Mouse (Mus musculus): Measurements from ENCODE around the gene Gm10392. TPM values are rescaled to one million over a fixed set of nuclear protein-coding genes. Genes with fewer than 3 reads are reported as not detected.
A peak's percentile ranks its signal among the peaks of the same experiment; 100 is the strongest.

Gm10392 gene
- polyA plus RNA-seq, 1 experiment = not detected

DNA sequence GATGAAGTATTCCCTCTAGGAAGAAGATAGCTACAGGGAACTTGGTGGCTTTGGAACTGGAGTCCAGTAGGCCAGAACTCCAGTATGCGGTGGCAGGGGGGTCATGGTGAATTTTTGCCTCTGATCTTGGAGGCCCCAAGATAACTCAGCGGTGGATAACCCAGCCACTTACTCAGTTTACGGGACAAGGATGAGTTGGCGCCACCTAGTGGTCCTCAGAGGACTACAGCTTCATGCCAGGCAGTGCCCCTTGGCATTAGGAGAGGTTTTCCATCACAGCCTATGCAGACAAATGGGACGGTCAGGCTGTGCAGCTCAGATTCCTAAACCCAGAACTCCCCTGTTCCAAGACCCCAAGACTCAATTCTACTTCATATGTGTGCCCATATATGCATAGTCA lies 17.6 kb downstream of the Gm10392 start:
- Histone ChIP-seq H3K79me3 (ENCODE audit: low read depth) (peaks cover 33% of the 10 kb centered on the region), H3K27me3 (ENCODE audit: control insufficient read depth, insufficient read depth, insufficient read length) (no peaks in the 10 kb centered on the region), H3K36me3 (ENCODE audit: control insufficient read depth, insufficient read depth) (peaks cover 75% of the 10 kb centered on the region), H3K79me2 (ENCODE audit: control insufficient read depth, insufficient read depth) (peaks cover 54% of the 10 kb centered on the region), H3K4me3 (ENCODE audit: insufficient read depth, poor library complexity, severe bottlenecking) (no peak overlapping the region), H3ac (ENCODE audit: control insufficient read depth, insufficient read length, low read depth) (no peak overlapping the region)
- peak; percentile 91 for TF ChIP-seq CTCF (IDR thresholded peaks at IDR 0.05; ENCODE audit: control insufficient read depth, insufficient read depth, insufficient read length)
- no peak for TF ChIP-seq CEBPB (IDR thresholded peaks at IDR 0.05; ENCODE audit: low read depth)

DNA sequence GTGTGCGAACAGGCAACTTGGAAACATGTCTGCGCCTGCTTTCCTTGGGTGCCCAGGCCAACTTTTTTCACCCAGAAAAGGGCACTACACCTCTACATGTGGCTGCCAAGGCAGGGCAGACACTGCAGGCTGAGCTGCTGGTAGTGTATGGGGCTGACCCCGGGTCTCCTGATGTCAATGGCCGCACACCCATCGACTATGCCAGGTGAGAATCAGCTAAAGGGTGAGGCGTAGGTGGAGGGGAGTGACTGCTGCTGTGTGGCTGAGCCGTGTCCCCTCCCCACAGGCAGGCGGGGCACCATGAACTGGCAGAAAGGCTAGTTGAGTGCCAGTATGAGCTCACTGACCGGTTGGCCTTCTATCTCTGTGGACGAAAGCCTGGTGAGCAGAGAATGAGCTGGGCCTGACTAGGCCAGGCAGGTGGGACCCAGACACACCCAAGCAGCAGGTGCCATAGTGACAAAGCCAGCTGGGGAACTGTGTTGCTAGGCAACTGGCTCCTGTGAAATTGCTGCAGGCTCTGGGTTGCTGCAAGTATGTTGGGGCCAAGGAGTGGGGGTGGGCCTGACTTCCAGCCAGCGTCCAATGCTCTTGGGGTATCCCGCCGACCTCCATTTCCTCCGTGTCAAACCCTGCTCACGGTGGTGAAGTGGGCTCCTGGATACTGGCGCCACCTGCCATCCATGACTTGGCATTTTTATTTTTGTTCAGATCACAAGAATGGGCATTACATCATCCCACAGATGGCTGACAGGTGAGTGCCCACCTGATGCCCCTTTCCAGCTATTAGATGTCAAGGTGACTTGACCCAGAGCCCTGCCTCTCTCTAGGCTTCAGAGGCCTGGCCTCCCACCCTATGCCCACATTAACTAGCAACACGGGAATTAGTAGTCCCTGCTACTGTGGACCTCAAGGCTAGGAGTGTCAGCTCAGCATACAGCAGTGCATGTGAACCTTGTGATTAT lies 18.4 kb downstream of the Gm10392 start:
- H3K4me3 ChIP-seq (ENCODE audit: insufficient read depth, poor library complexity, severe bottlenecking) = no peak overlapping the region
- H3K79me3 ChIP-seq (ENCODE audit: low read depth) = peaks cover 41% of the 10 kb centered on the region
- H3K36me3 ChIP-seq (ENCODE audit: control insufficient read depth, insufficient read depth) = peaks cover 76% of the 10 kb centered on the region
- no peak for TF ChIP-seq CTCF (IDR thresholded peaks at IDR 0.05; ENCODE audit: control insufficient read depth, insufficient read depth, insufficient read length)
- TF ChIP-seq MYOD1 (IDR thresholded peaks at IDR 0.05; ENCODE audit: control insufficient read depth, insufficient read length, low read depth) = no peak
- TF ChIP-seq CEBPB (IDR thresholded peaks at IDR 0.05; ENCODE audit: low read depth) = no peak
- TF ChIP-seq USF1 (IDR thresholded peaks at IDR 0.05; ENCODE audit: low read depth) = no peak
- TF ChIP-seq MAX (IDR thresholded peaks at IDR 0.05) = no peak
- no peak for TF ChIP-seq FOSL1 (IDR thresholded peaks at IDR 0.05; ENCODE audit: insufficient read depth, low read length, poor library complexity, severe bottlenecking)
- no peak for TF ChIP-seq MYOG (IDR thresholded peaks at IDR 0.05; ENCODE audit: control insufficient read depth, extremely low read depth, insufficient read length)
- H3ac ChIP-seq (ENCODE audit: control insufficient read depth, insufficient read length, low read depth) = no peak overlapping the region
- H3K79me2 ChIP-seq (ENCODE audit: control insufficient read depth, insufficient read depth) = peaks cover 62% of the 10 kb centered on the region
- no peaks in the 10 kb centered on the region for H3K27me3 ChIP-seq (ENCODE audit: control insufficient read depth, insufficient read depth, insufficient read length)

DNA sequence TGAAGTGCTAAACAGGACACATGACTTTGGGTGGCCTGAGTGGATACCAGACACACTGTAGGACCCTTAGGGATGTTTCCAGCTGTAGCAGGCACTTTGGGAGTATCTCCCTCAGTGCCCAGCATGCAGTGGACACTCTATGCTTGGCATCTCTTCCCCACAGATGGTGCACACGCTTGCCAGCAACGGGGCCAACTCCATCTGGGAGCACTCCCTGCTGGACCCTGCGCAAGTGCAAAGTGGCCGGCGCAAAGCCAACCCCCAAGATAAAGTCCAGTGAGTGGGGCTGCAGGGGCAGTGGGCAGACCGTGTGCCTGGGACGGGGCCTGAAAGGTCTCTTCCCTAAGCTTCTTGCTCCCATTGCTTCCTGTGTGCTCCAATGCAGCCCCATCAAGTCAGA lies 19.6 kb downstream of the Gm10392 start:
- TF ChIP-seq MYOG (IDR thresholded peaks at IDR 0.05; ENCODE audit: control insufficient read depth, extremely low read depth, insufficient read length) (no peak), CEBPB (IDR thresholded peaks at IDR 0.05; ENCODE audit: low read depth) (no peak), FOSL1 (IDR thresholded peaks at IDR 0.05; ENCODE audit: insufficient read depth, low read length, poor library complexity, severe bottlenecking) (no peak), MYOD1 (IDR thresholded peaks at IDR 0.05; ENCODE audit: control insufficient read depth, insufficient read length, low read depth) (no peak), USF1 (IDR thresholded peaks at IDR 0.05; ENCODE audit: low read depth) (no peak), CTCF (IDR thresholded peaks at IDR 0.05; ENCODE audit: control insufficient read depth, insufficient read depth, insufficient read length) (no peak), MAX (IDR thresholded peaks at IDR 0.05) (no peak)
- Histone ChIP-seq H3K79me3 (ENCODE audit: low read depth) (peaks cover 54% of the 10 kb centered on the region), H3K4me3 (ENCODE audit: insufficient read depth, poor library complexity, severe bottlenecking) (no peak overlapping the region), H3ac (ENCODE audit: control insufficient read depth, insufficient read length, low read depth) (no peak overlapping the region), H3K79me2 (ENCODE audit: control insufficient read depth, insufficient read depth) (peaks cover 75% of the 10 kb centered on the region), H3K27me3 (ENCODE audit: control insufficient read depth, insufficient read depth, insufficient read length) (no peaks in the 10 kb centered on the region), H3K36me3 (ENCODE audit: control insufficient read depth, insufficient read depth) (peaks cover 64% of the 10 kb centered on the region)

DNA sequence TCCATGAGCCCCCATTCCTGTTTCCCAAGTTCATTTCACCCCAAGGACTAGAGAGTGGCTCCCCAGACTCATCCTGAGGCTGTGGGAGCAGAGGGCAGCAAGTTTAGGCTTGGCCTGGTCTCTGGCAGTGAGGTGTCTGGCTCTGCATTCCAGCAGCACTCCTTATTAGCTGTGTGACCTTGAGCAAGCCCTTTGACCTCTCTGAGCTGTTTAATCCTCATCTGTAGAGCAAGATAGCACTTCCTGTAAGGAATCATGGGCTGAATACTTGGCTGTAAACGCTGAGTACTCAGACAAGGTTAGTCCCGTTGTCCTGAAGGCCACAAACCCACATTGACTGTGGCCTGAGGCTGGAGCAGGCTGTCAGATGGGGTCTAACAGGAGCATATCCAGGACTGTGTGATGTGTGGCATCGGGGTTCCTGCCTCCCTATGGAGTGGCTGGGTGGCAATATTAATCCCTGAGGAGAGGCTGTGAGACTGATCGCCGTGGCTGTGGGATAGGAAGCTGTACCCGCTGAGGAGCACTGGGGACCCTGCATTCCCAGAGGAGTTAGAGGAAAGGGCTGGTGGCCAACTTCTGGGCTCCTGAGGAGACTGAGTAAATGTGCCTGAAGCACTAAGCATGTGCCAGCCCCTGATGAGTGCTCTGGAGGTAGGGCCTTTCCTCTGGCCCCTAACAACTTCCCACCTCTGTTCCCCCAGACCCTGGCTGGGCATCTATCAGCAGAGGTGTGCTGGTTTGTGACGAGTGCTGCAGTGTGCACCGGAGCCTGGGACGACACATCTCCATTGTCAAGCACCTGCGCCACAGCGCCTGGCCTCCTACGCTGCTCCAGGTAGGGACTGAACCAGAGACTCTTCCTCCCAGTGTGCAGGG lies 20.5 kb downstream of the Gm10392 start:
- TF ChIP-seq CTCF (IDR thresholded peaks at IDR 0.05; ENCODE audit: control insufficient read depth, insufficient read depth, insufficient read length) (no peak), CEBPB (IDR thresholded peaks at IDR 0.05; ENCODE audit: low read depth) (no peak), MYOG (IDR thresholded peaks at IDR 0.05; ENCODE audit: control insufficient read depth, extremely low read depth, insufficient read length) (no peak), USF1 (IDR thresholded peaks at IDR 0.05; ENCODE audit: low read depth) (no peak), MYOD1 (IDR thresholded peaks at IDR 0.05; ENCODE audit: control insufficient read depth, insufficient read length, low read depth) (no peak), FOSL1 (IDR thresholded peaks at IDR 0.05; ENCODE audit: insufficient read depth, low read length, poor library complexity, severe bottlenecking) (no peak), MAX (IDR thresholded peaks at IDR 0.05) (no peak)
- peaks cover 83% of the 10 kb centered on the region for H3K79me2 ChIP-seq (ENCODE audit: control insufficient read depth, insufficient read depth)
- H3K27me3 ChIP-seq (ENCODE audit: control insufficient read depth, insufficient read depth, insufficient read length) = no peaks in the 10 kb centered on the region
- no peak overlapping the region for H3ac ChIP-seq (ENCODE audit: control insufficient read depth, insufficient read length, low read depth)
- peaks cover 57% of the 10 kb centered on the region for H3K79me3 ChIP-seq (ENCODE audit: low read depth)
- H3K4me3 ChIP-seq (ENCODE audit: insufficient read depth, poor library complexity, severe bottlenecking) = no peak overlapping the region
- H3K36me3 ChIP-seq (ENCODE audit: control insufficient read depth, insufficient read depth) = peaks cover 57% of the 10 kb centered on the region

DNA sequence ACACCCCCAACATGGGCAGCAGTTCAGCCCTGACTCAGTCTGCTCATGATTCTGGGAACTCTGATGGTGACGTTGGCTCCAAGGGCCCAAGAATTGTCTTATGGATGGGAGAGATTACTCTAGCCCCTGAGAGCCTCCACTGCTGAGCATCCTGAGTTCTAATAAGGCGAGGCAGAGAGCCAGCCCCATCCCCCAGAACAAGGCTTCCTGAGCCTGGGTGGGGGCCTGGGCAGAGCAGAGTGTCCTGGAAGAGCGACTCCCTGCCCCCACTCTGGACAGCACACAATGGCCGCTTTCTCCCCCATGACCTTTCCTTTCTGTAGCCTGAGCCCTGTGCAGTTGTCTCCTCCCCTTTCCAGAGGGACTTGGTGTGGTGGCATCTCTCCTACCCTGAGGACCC lies 21.1 kb downstream of the Gm10392 start:
- Histone ChIP-seq H3ac (ENCODE audit: control insufficient read depth, insufficient read length, low read depth) (no peak overlapping the region), H3K27me3 (ENCODE audit: control insufficient read depth, insufficient read depth, insufficient read length) (no peaks in the 10 kb centered on the region), H3K36me3 (ENCODE audit: control insufficient read depth, insufficient read depth) (peaks cover 50% of the 10 kb centered on the region), H3K4me3 (ENCODE audit: insufficient read depth, poor library complexity, severe bottlenecking) (no peak overlapping the region), H3K79me2 (ENCODE audit: control insufficient read depth, insufficient read depth) (peaks cover 86% of the 10 kb centered on the region), H3K79me3 (ENCODE audit: low read depth) (peaks cover 58% of the 10 kb centered on the region)
- TF ChIP-seq CEBPB (IDR thresholded peaks at IDR 0.05; ENCODE audit: low read depth) = no peak
